Mouse (Mus musculus) CH12.LX (cell line): ENCODE measurements around the gene Mcrip1.

Experiments
- CHD1 ChIP-seq: IDR thresholded peaks from 2 replicates; pipeline ENCODE4 v1.6.1; 2012; ENCODE audit warnings: low read depth, low read length, improper control_type of control experiment, inconsistent platforms
- NRF1 ChIP-seq: IDR thresholded peaks from 2 replicates; pipeline ENCODE4 v1.6.1; 2014; ENCODE audit warnings: low read depth, mild to moderate bottlenecking, inconsistent platforms, low read length, improper control_type of control experiment, moderate library complexity

GRCm38 (mm10) chr11:120498891-120499290 is 50.6 kb downstream of the Mcrip1 start:
- no peak for TF ChIP-seq CHD1
- TF ChIP-seq NRF1 = no peak
